Mouse (Mus musculus) neutrophil, adult 5-6 weeks (primary cell): Measurements from ENCODE around the gene Eif3a. TPM values are rescaled to one million over a fixed set of nuclear protein-coding genes. Genes with fewer than 3 reads are reported as not detected.

ENCODE experiments used
- ATAC-seq: fragments of 151-379, 151-347 bp; 2 replicates; pipeline ENCODE4 v1.8.0; 2017; ENCODE audit warnings: mild to moderate bottlenecking, moderate TSS enrichment; ENCODE audit not compliant: insufficient number of reproducible peaks, poor library complexity, low FRiP score, severe bottlenecking; ENCODE audit errors: extremely low read depth
- total RNA-seq: library from RNA; stranded (forward); fragments of 200-1000 nt; gene quantifications from 2 replicates; pipeline ENCODE4 v1.2.3, GENCODE M21; 2017

Gene Eif3a
- total RNA-seq, 1 experiment from 2014 or later = 241 TPM

DNA sequence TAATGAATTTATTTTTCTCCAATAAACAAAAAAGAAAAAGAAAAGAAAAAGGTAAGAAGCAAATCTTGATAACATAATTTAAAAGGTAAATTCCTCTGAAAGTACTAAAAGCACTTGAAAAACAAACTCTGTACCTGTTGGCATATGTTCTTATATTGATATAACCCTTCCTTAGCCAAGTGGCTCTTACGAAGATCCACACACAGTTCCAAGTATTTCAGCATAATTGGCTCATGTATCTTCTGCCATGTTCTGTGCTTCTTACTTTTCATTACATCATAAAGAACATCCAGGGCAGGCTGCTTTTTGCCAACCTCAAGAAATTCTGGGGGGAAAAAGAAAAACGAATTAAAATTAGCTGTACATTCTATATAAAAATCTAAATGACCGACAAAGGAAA lies 8.4 kb downstream of the Eif3a start:
- no peak for ATAC-seq

DNA sequence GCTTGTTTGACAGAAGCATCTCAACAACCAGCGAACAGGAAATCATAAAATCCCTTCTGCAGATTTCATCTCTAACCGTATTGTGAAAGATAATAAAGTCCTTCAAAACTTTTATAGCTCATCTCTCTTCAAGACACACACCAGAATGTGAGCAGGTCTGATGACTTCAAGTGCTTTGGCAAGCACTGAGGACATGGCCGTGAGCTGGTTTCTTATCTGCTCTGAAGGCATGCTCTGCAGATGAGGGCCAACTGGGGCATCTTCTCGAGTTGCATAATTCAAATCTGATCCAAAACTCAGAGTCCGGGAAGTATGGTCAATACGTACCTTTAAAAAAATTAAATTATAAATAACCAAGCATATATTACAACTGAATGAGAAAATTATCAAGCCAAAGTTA lies 17.1 kb downstream of the Eif3a start:
- no peak for ATAC-seq

DNA sequence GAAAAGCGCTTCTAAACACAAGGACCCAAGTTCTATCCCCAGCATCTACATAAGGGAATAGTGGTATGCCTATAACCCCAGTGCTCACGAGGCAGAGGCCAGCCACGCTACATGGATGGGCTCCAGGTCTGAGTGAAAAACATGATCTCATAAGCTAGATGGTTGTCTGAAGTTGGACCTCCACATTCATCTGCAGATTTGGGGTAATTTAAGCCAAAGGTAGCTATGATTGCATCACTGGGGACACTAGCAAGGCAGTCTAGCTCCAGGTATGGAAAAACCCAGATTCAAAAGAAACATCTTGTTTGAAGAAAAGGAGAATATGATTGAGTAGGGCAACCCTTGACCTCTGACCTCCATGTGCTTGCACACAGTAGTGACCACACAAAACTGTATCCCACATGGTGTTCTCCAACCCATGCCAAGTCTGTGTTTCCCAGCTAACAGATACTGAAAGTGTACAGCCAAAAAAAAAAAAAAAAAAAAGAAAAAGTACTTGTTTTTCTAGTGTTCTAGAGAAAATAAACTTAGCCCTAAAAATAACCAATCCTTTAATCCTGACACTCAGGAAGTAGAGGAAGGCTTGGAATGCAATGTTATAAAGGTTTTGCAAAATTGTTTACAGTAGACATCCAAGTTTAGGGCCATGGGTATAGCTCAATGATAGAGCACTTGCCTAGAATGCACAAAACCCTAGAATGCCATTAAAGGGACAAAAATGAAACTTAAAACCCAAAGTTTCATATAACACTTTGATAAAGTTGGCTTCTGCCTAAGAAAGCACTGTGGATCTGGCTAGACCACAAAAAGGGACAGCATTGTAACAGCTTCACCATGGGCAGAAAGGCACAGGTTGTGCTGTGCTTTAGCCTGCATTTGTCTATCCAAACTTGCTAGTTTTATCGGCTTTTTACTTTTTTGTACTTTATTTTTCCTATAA lies 31.3 kb downstream of the Eif3a start:
- no peak for ATAC-seq

DNA sequence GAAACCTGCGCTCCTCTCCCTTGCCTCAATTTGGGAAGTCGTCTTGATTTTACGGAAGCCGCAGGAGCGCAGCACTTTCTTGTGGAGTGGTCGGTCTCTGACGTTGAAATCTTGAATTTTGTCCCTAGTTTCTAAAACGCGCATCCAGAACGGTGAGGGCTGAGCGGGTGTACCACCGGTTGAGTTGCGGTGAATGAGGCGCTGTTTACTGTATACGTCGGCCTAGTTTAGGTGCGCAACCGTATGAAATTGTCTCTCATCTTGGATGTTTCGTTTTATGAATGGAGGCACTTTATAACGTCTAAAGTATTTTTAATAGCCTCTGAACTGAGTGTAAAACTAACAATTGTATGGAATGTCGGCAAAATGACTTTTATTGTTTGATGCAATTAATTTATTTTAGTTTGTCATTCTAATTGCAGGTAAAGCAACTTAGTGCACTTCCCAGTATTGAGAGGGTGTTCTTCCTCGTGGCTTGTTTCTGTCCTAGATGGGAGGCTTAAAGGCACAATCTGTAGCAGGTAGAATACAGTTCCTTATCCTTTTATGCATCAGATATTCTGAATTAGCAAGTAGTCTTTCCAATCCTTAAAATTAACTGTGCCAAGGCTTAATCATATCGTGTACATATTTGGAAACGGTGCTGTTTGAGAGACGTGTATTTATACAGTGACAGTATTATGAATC lies 33.2 kb downstream of the Eif3a start:
- ATAC-seq = no peak

DNA sequence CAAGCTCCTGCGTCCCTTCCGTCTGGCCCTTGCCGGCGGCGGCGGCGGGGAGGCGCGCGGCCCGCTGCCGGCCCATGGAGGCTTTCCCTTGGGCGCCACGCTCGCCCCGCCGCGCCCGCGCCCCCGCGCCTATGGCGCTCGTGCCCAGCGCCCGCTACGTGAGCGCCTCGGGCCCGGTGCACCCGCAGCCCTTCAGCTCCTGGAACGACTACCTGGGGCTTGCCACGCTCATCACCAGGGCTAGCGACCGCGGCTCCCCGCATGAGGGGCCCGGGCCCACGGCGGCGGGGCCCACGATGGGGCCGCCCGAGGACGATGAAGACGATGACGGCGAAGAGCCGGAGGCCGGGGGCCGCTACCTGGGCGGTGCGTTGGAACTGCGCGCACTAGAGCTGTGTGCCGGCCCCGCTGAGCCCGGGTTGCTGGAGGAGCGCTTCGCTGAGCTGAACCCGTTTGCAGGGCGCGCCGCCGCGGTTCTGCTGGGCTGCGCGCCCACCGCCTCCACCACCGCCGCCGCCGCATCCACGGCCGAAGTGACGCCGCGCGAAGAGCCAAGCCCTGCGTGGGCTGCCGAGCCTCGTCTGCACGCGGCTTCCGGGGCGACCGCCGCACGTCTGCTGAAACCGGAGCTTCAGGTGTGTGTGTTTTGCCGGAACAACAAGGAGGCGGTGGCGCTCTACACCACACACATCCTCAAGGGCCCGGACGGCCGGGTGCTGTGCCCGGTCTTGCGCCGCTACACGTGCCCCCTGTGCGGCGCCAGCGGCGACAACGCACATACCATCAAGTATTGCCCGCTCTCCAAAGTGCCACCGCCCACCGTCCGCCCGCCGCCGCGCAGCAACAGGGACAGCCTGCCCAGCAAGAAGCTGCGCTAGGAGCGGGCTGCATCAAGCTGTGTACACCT lies 34.0 kb downstream of the Eif3a start:
- peak; percentile 30; the same call in 1 of the 2 replicates for ATAC-seq

DNA sequence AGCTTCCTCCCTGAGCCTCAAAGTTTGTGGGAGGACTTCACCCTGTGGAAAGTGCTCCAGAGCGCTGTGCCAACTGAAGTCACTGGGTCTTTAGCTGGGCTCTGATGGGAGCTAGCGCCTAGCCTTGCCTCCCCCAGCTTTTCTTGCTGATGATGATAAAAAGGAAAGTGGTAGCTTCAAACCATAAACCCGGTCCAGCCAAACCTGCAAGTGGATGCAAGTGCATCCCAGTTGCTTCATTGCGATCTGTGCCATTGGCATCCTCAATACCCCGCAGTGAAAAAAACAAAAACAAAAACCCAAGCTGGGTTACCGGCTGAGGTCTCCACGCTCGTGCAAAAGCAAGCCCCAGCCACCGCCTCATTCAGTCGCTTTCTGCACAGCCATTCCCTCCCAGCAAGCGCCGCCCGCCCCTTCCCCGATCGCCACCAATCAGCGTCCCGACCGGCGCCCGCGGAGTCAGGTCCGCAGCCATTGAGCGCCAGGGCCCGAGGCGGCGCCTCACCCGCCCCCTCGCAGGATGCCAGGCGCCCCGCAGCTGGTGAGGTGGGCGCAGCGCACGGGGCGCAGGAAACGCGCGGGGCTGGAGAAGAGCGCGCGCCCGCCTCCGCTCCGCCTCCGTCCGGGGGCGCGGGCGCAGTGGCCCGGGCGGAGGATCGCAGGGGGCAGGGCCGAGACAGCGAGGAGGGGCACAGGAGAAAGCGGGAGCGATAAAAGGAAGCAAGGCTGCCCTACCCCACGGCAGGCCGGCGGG lies 34.8 kb downstream of the Eif3a start, which contains the start of gene Nanos1:
TSS of gene Nanos1 (plus strand) at position 550 of the 754 bp plus-strand sequence.
- peak; percentile 85 for ATAC-seq

DNA sequence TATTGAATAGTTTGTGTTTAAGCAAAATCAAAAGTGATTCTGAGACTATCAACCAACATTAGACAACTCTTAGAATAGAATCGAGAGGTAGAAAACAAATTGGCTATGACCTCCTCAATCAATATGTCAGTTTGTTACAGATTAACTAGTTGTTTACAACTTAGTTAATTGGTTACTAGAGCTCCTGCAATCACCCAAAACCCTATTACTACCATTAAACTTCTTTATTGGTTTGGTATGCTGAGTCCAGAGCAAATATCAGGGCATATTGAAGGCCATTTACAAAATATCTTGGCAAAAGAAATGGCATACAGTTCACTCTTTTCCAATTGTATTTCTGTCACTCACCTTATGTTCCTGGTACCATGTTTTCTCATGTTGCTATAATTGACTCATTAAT lies 42.7 kb downstream of the Eif3a start:
- ATAC-seq = no peak

DNA sequence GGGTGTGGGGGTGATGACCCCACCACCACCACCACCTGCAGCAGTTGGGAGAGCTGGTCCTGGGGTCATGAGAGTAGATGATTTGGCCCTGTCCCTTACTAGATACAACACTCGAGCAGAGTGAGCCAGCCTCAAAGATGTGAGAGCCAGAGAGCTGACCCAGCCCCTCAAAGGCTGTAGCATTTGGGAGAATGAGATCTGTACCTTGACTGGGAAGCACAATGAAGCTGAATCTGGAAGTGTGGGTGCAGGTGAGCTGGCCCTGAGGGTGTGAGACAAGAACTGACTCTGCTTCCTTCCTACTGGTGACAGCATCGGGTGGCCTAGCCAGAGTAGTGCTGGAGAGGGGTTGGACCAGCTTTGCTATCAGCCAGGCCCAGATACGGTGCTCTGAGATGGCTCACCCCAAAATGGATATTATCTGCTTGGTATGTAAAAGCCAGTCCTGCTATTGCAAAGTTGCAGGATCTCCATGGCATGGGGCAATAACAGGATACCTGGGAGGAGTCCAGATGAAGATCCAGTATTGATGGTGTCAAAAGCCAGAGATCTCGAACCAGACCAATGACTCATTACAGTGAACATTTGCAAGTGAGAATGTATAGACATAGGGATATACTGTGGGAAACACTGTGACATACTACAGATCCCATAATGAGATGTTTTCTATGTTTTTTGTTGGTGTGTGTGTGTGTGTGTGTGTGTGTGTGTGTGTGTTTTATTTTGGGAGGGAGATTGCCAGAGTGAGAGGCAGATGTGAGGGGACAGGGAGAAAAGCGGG lies 46.5 kb downstream of the Eif3a start:
- ATAC-seq = no peak

DNA sequence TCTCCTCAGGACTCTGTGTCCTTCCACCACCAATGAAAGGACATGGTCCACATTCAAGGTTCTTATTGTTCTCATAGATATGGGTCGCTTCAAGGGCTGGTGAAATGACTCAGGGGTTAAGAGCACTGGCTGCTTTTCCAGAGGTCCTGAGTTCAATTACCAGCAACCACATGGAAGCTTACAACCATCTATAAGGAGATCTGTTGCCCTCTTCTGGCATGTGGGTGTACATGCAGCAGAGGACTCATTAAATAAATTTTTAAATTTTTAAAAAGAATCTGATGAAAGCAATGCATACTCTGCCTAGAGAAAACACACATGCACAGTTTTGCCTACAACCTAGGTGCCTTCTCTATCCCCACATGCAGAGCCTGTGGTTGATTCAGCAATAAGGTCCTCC lies 49.9 kb downstream of the Eif3a start:
- no peak for ATAC-seq

DNA sequence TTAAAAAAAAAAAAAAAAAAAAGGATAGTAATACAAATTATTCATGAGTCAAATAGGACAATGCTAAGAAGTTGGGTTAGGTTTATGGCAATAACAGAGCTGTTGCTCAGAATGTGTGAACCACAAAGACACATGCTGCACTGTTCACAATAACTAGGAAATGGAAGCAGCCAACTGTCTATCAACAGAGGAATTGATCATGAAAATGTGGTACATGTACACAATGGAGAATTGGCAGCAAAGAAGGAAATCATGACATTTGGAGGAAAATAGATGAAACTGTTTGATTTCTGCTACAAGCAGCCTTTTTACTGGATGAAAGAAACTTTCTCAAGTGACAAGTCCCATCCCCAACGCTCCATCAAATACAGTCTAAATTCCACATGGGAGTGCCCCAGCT lies 58.5 kb downstream of the Eif3a start:
- ATAC-seq = no peak

DNA sequence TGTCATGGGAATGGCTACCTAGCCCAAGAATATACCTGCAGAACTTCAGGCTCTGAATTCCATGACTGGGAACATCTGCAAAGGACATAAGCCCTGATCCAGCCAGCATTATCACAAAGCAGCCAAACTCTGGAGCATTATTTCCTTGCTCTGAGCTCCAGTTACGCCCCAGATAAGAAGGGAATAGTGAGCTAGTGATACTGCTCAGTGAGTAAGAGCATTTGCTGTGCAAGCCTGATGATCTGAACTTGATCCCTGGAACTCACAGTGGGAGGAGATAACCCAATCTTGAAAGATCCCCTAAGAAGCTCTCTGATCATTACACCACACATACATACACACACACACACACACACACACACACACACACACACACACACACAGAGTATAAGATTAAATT lies 59.2 kb downstream of the Eif3a start:
- no peak for ATAC-seq

DNA sequence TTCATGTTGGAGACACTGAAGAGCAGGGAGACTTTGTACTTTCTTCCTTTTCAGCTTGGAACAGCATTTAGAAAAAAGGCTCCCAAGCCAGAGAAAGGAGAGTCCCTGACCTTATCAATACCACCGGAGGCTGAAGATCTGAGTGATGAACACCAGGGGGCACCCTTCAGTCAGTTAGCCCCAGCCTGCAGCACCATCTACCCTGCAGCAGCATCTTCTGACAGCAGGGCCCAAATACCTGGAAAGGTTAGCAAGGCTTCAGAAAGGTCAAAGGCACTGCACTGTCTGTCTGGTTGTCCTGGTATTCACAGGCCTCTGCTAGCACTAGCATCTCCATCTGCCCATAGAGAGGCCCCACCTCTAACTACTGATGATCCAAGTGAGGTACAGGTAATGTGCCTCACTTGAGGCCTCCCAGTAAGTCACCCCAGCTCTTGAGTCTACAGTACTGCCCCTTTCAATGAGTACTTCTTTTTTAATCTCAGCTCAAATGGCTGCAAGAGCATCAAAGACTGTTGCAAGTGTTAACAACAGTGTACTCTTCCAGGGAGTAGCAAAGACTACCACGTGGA lies 60.1 kb downstream of the Eif3a start:
- ATAC-seq = peak; percentile 91

DNA sequence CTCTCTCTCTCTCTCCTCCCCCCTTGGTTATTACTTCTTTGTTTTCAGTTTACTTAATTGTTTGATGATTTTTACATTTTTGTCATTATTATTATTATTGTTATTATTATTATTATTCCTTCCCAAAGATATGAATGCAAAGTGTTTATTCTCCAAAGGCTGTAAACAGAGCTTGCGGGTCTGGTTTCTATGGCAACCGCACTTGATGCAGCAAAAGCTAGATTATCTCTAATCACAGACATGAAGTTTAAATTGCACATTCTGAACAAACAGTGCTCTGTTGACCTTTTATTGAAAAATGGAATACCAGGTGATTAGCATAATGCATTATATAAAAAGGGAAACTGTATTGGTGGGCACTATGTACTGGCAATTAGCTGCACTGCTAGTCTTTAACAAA lies 74.1 kb downstream of the Eif3a start:
- no peak for ATAC-seq

DNA sequence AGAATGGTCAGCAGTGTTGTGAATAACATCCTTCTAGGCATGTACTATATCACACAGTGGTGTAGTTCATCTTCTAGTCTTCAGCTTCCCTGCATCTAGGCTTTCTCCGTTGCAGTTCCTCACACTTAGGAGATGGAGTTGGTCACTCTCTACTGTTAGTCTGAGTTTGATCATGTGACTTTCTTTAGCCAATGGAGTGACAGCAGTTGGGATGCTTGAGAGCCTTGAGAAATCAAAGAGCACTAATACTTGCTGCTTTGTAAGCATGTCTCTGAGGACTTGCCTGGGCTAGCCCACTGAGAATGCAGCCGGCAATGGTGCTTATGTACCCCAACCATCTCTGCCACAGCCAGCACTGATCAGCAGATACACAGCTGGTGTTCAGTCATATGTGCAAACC lies 77.9 kb downstream of the Eif3a start:
- no peak for ATAC-seq
